Mouse (Mus musculus) hindbrain, postnatal 0 days (tissue): ENCODE results near the gene Ogdhl. TPM values are rescaled to one million over a fixed set of nuclear protein-coding genes. Genes with fewer than 3 reads are reported as not detected.
A peak's percentile ranks its signal among the peaks of the same experiment; 100 is the strongest.

Experiments
- ATAC-seq: fragments of 200-750 bp; cut with Nextera tagmentation; 2 replicates; pipeline ENCODE4 v1.8.0; 2017; ENCODE audit warnings: mild to moderate bottlenecking, moderate TSS enrichment, moderate library complexity
- DNase-seq: peaks from one replicate; pipeline ENCODE4 v3.0.0-alpha.2; 2015; ENCODE audit warnings: low spot score
- H3K27ac ChIP-seq: fragments of 300-500 bp; sonication (generic); 2 replicates; pipeline ENCODE4 v1.5.1; 2014; ENCODE audit warnings: mild to moderate bottlenecking
- H3K27me3 ChIP-seq: fragments of 300-500 bp; sonication (generic); 2 replicates; pipeline ENCODE4 v1.6.1; 2014; ENCODE audit warnings: low read length, mixed read lengths; ENCODE audit not compliant: insufficient read depth
- H3K36me3 ChIP-seq: fragments of 300-500 bp; sonication (generic); 2 replicates; pipeline ENCODE4 v1.6.1; 2014; ENCODE audit warnings: low read length, mixed read lengths; ENCODE audit not compliant: insufficient read depth
- H3K4me1 ChIP-seq: fragments of 300-500 bp; sonication (generic); 2 replicates; pipeline ENCODE4 v1.6.1; 2014; ENCODE audit warnings: antibody characterized with exemption, low read length, mixed read lengths; ENCODE audit not compliant: insufficient read depth
- H3K4me2 ChIP-seq: fragments of 300-500 bp; sonication (generic); 2 replicates; pipeline ENCODE4 v1.6.1; 2014; ENCODE audit warnings: low read depth, mild to moderate bottlenecking, low read length, moderate library complexity, mixed read lengths
- H3K4me3 ChIP-seq: fragments of 300-500 bp; sonication (generic); 2 replicates; pipeline ENCODE4 v1.5.1; 2014; ENCODE audit warnings: low read length
- H3K9ac ChIP-seq: fragments of 300-500 bp; sonication (generic); replicated peaks from 2 replicates; pipeline ENCODE4 v1.6.1; 2014; ENCODE audit warnings: mild to moderate bottlenecking, low read length, moderate library complexity, mixed read lengths
- H3K9me3 ChIP-seq: fragments of 300-500 bp; sonication (generic); 2 replicates; pipeline ENCODE4 v1.6.1; 2016; ENCODE audit warnings: low read length, mixed read lengths
- CTCF ChIP-seq: IDR thresholded peaks from 2 replicates; pipeline ENCODE4 v1.5.1; 2016; ENCODE audit warnings: antibody characterized with exemption, control low read depth, low read depth
- WGBS: fragments of 180-500 bp; shearing (Covaris S2); extraction: QIAGEN DNeasy Blood & Tissue Kit; methylation state at CpG from one replicate; pipeline ENCODE4 v1.1.7; 2014; 5-methylcytosine and 5-hydroxymethylcytosine counted together
- polyA plus RNA-seq: library from polyadenylated mRNA; unstranded; fragments of >200 nt; fragmentation: Nextera tagmentation; extraction: Ambion mirVana; gene quantifications from 2 replicates; pipeline ENCODE4 v1.2.1, GENCODE M21; 2015
- total RNA-seq: library from RNA; depleted of rRNA; stranded (reverse); fragments of >200 nt; gene quantifications from 2 replicates; pipeline ENCODE4 v1.2.3, GENCODE M21; 2014

Ogdhl gene
- total and polyA plus RNA-seq, 2 experiments from 2014 or later, result 21.2 to 34.0 TPM

DNA sequence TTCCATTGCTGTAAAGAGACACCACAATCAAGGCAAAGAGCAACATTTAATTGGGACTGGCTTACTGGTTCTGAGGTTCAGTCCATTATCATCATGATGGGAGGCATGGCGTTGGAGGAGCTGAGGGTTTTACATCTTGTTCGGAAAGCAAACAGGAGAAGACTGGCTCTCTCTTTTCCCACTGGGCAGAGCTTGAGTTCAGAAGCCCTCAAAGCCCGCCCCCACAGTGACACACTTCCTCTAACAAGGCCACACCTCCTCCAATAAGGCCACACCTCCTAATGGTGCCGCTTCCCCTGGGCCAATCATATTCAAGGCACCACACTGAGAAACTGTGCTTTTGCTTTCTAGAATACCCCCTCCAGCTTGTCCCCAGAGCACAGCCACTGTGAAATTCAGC is 4.0 kb upstream of the Ogdhl start:
- TF ChIP-seq CTCF, result no peak
- H3K9me3 ChIP-seq, result no peaks in the 10 kb centered on the region
- H3K4me1 ChIP-seq, result peaks cover 7% of the 10 kb centered on the region; the same call in 1 of the 2 replicates
- ATAC-seq (0 out of 2 replicates have a peak, but pooled peaks have one; percentile 31), DNase-seq (peak; percentile 38)
- no peak overlapping the region for H3K9ac ChIP-seq
- no peaks in the 10 kb centered on the region for H3K36me3 ChIP-seq
- no peak overlapping the region for H3K4me3 ChIP-seq
- 18% methylated on average over 4 of the region's 4 CpGs for WGBS
- no peaks in the 10 kb centered on the region for H3K27me3 ChIP-seq
- no peak overlapping the region for H3K4me2 ChIP-seq
- H3K27ac ChIP-seq, result no peak overlapping the region

DNA sequence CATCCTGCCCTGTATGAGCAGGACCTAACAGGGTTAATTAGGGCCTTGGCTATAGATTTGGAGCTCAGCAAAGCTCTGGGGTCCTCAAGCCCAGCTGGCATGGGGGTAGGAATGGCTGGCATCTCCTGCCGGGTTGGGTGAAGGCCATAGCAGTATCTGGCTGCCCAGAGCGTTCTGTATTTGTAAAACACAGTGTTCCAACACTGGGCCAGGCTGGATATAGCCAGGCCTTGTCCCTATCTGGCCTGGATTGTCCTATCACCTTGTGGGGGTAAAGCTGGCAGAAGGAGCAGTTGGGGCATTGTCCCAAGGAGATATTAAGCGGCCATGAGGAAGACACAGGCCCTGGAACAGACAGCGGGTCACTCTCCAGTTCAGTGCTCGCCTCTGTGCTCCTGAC is 1.4 kb downstream of the Ogdhl start:
- H3K27me3 ChIP-seq, result no peaks in the 10 kb centered on the region
- no peak overlapping the region for H3K27ac ChIP-seq
- H3K4me2 ChIP-seq, result no peak overlapping the region
- peaks cover 8% of the 10 kb centered on the region; the same call in 1 of the 2 replicates for H3K4me1 ChIP-seq
- no peaks in the 10 kb centered on the region for H3K9me3 ChIP-seq
- DNase-seq, result no peak
- TF ChIP-seq CTCF, result no peak
- 84% methylated on average over 5 of the region's 5 CpGs for WGBS
- no peak overlapping the region for H3K9ac ChIP-seq
- no peaks in the 10 kb centered on the region; the same call in 1 of the 2 replicates for H3K36me3 ChIP-seq
- no peak for ATAC-seq
- no peak overlapping the region for H3K4me3 ChIP-seq

DNA sequence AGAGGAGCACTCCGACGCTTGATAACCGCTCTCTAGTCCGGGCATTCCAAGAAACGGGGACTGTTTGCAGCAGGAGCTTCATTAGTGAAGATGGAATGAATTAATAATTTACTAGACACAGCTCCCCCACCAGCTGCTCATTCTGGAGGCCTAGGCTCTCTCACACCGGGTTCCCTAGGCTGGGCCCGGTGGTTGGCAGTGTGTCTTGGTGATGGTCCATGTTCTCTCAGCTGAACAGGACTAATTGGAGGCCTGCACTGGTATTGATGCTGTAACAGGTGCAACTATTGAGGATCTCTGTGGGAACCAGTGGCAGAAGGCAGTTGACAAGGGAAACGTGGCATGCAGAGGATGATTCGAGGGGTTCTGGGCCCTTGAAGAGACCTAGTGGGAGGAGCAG is 5.5 kb downstream of the Ogdhl start:
- WGBS, result 71% methylated on average over 9 of the region's 9 CpGs
- peaks cover 7% of the 10 kb centered on the region; the same call in 1 of the 2 replicates for H3K4me1 ChIP-seq
- DNase-seq, result no peak
- H3K36me3 ChIP-seq, result no peaks in the 10 kb centered on the region; the same call in 1 of the 2 replicates
- H3K27me3 ChIP-seq, result no peaks in the 10 kb centered on the region
- H3K9me3 ChIP-seq, result no peaks in the 10 kb centered on the region
- TF ChIP-seq CTCF, result no peak
- no peak overlapping the region for H3K27ac ChIP-seq
- no peak overlapping the region for H3K4me2 ChIP-seq
- H3K4me3 ChIP-seq, result no peak overlapping the region
- no peak for ATAC-seq
- no peak overlapping the region for H3K9ac ChIP-seq

DNA sequence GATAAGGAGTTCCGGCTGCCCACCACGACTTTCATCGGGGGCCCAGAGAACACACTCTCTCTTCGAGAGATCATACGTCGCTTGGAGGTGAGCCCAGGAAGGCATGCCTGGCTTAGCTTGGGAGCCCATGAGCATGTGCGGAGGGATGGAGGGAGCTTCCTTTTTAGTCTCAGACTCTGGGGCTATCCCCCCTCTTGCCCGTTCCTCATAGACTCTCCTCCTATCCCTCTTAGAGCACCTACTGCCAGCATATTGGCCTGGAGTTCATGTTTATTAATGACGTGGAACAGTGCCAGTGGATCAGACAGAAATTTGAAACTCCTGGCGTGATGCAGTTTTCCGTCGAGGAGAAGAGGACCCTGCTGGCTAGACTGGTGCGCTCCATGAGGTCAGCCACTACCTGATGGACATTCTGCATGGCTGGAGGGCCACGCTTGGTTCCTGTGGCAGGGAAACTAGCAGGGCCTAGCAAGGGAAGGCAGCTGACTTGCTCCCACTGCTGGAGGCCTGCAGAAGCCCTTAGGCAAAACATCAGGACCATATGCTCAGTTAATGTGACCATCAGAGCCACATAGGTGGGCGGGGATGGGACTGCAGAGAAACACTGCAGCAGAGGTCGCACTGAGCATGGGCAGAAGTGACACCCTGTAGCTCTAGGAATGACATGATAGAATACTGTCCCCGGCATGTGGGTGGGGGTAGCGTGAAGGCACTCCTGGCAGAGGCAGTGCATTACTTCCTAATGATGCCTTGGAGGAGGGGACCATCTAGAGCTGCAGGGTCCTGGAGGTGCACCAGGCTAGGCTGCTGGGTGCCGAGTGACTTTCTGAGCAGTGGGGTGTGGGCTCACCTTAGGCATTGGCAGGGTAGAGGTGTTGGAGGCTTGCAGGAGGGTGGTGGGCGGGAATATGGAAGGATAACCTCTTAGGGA is 11.0 kb downstream of the Ogdhl start:
- DNase-seq (peak; percentile 53), ATAC-seq (peak; percentile 15; the same call in 1 of the 2 replicates)
- Histone ChIP-seq H3K4me1 (peaks cover 8% of the 10 kb centered on the region; the same call in 1 of the 2 replicates), H3K4me3 (no peak overlapping the region), H3K36me3 (peaks cover 4% of the 10 kb centered on the region; the same call in 1 of the 2 replicates), H3K9me3 (no peaks in the 10 kb centered on the region), H3K27ac (no peak overlapping the region), H3K4me2 (no peak overlapping the region), H3K9ac (no peak overlapping the region), H3K27me3 (no peaks in the 10 kb centered on the region)
- WGBS, result 62% methylated on average over 20 of the region's 20 CpGs
- 0 out of 2 replicates have a peak, but pooled peaks have one; percentile 2 for TF ChIP-seq CTCF

DNA sequence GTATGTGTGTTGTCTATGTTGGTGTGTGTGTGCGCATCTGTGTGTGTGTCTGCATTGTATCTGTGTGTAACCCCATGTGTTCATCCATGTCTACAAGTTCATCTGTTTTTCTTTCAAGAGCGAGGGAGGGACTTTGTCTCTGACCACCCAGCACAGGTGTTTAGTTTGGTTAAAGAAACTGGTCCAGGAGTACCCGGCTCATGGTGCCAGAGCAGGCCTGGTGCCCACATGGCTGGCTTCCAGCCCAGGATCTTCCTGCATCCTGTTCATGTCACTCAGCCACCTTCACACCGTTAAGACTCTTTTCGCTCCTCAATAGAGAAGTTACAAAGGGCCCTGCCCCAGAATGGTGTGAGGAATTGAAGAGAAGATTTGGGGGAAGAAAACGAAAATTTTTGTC is 14.2 kb downstream of the Ogdhl start:
- peaks cover 18% of the 10 kb centered on the region; the same call in 1 of the 2 replicates for H3K36me3 ChIP-seq
- DNase-seq (no peak), ATAC-seq (no peak)
- no peaks in the 10 kb centered on the region for H3K9me3 ChIP-seq
- no peaks in the 10 kb centered on the region for H3K27me3 ChIP-seq
- H3K9ac ChIP-seq, result no peak overlapping the region
- WGBS, result 58% methylated on average over 6 of the region's 6 CpGs
- H3K4me3 ChIP-seq, result no peak overlapping the region
- TF ChIP-seq CTCF, result no peak
- H3K4me1 ChIP-seq, result peaks cover 8% of the 10 kb centered on the region; the same call in 1 of the 2 replicates
- H3K4me2 ChIP-seq, result no peak overlapping the region
- no peak overlapping the region for H3K27ac ChIP-seq

DNA sequence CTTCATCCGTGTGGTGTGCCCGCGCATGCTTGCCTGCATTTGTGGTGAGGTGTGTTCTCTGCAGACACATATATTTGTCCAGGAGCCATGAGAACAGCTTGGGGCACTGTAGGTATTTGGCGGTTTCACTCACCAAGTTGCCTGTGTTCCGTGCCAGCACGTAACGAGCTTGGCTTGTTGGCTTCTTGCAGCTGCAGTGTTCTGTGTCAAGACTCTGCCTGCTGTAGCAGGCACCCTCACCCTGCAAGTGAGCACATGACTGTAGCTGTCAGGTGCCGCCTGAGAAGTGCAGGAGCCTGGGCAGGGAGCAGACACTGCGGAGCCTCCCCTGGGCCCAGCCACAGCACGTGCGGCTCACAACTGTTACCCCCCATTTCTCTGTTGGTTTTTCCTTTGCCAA is 14.7 kb downstream of the Ogdhl start:
- ATAC-seq (peak; percentile 61), DNase-seq (peak; percentile 74)
- 61% methylated on average over 11 of the region's 11 CpGs for WGBS
- Histone ChIP-seq H3K36me3 (peaks cover 18% of the 10 kb centered on the region; the same call in 1 of the 2 replicates), H3K9me3 (no peaks in the 10 kb centered on the region), H3K27ac (no peak overlapping the region), H3K4me2 (no peak overlapping the region), H3K9ac (no peak overlapping the region), H3K4me1 (peaks cover 8% of the 10 kb centered on the region; the same call in 1 of the 2 replicates), H3K4me3 (no peak overlapping the region), H3K27me3 (no peaks in the 10 kb centered on the region)
- TF ChIP-seq CTCF, result no peak
